Mouse (Mus musculus) retina, embryonic 14.5 days (tissue): ENCODE measurements around the gene Tjp1.

Experiments used
- DNase-seq: peaks from one replicate; pipeline ENCODE4 v3.0.0-alpha.2; 2015; ENCODE audit warnings: low spot score

Tjp1 gene

GRCm38 (mm10) chr7:65431018-65431695, 96.4 kb downstream of the Tjp1 start:
- no peak for DNase-seq

GRCm38 (mm10) chr7:65430401-65430800, 97.2 kb downstream of the Tjp1 start:
- DNase-seq: no peak

- DNase-seq: no peak
These were observed 103.1 kb downstream of the Tjp1 start for GRCm38 (mm10) chr7:65424519-65424918.

- DNase-seq: no peak
These were observed 105.1 kb downstream of the Tjp1 start for GRCm38 (mm10) chr7:65422456-65422855.

- DNase-seq: peak; percentile 70
These were observed 106.1 kb downstream of the Tjp1 start for GRCm38 (mm10) chr7:65421451-65421850.

GRCm38 (mm10) chr7:65419926-65420325, 107.7 kb downstream of the Tjp1 start:
- DNase-seq: no peak

- no peak for DNase-seq
These were observed 108.6 kb downstream of the Tjp1 start for GRCm38 (mm10) chr7:65419012-65419411.

GRCm38 (mm10) chr7:65418366-65418911, 109.1 kb downstream of the Tjp1 start:
- no peak for DNase-seq

- DNase-seq: no peak
These were observed 110.1 kb downstream of the Tjp1 start for GRCm38 (mm10) chr7:65417231-65418100.

- no peak for DNase-seq
These were observed 111.1 kb downstream of the Tjp1 start for GRCm38 (mm10) chr7:65416506-65416905.

- DNase-seq: no peak
These were observed 113.3 kb downstream of the Tjp1 start for GRCm38 (mm10) chr7:65413946-65414945.

- no peak for DNase-seq
These were observed 116.9 kb downstream of the Tjp1 start for GRCm38 (mm10) chr7:65410668-65411067.

- no peak for DNase-seq
These were observed 121.2 kb downstream of the Tjp1 start for GRCm38 (mm10) chr7:65406427-65406826.

- no peak for DNase-seq
These were observed 125.1 kb downstream of the Tjp1 start for GRCm38 (mm10) chr7:65402516-65402915.

GRCm38 (mm10) chr7:65401622-65402021, 126.0 kb downstream of the Tjp1 start:
- DNase-seq: no peak

GRCm38 (mm10) chr7:65395891-65396290, 131.7 kb downstream of the Tjp1 start:
- no peak for DNase-seq

GRCm38 (mm10) chr7:65395166-65395565, 132.4 kb downstream of the Tjp1 start:
- DNase-seq: no peak

GRCm38 (mm10) chr7:65394672-65395071, 132.9 kb downstream of the Tjp1 start:
- DNase-seq: no peak

GRCm38 (mm10) chr7:65393704-65394452, 133.7 kb downstream of the Tjp1 start:
- peak; percentile 24 for DNase-seq

- DNase-seq: no peak
These were observed 134.6 kb downstream of the Tjp1 start for GRCm38 (mm10) chr7:65392986-65393385.

- DNase-seq: no peak
These were observed 138.0 kb downstream of the Tjp1 start for GRCm38 (mm10) chr7:65389539-65389938.
